Mouse (Mus musculus) bone marrow, adult 2 months (tissue): ENCODE data around the gene Wwc2.

Source experiments
- CTCF ChIP-seq: fragments of 200-500 bp; IDR thresholded peaks from 2 replicates; pipeline ENCODE4 v1.5.1; 2011; ENCODE audit warnings: low read length, control low read depth; ENCODE audit not compliant: control insufficient read depth, insufficient read depth
- POLR2A ChIP-seq: fragments of 200-500 bp; IDR thresholded peaks from 2 replicates; pipeline ENCODE4 v1.6.1; 2011; ENCODE audit warnings: low read depth, mild to moderate bottlenecking, control low read depth, low read length, borderline replicate concordance; ENCODE audit not compliant: control insufficient read depth

DNA sequence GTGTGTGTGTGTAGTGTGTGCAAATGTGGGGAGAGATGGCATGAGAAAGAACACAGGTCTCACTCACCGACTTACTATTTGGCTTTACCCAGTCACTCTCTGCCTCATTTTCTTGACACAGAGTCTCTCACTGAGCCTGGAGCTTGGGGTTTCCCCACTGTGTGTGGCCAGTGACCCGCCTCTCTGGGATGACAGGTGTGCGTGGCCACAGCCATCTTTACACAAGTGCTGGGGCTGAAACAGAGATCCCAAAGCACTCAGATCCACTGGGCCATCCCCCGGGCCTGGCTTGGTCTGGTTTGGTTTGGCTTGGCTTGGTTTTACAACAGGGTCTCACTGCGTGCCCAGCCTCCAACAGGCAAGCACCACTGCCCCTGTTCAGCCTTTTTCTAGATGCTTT, 55.3 kb downstream of the Wwc2 start:
- no peak for TF ChIP-seq CTCF
- TF ChIP-seq POLR2A: no peak
